Mouse (Mus musculus): Measurements from ENCODE around the gene Bcas3.
A peak's percentile ranks its signal among the peaks of the same experiment; 100 is the strongest.

Gene Bcas3

DNA sequence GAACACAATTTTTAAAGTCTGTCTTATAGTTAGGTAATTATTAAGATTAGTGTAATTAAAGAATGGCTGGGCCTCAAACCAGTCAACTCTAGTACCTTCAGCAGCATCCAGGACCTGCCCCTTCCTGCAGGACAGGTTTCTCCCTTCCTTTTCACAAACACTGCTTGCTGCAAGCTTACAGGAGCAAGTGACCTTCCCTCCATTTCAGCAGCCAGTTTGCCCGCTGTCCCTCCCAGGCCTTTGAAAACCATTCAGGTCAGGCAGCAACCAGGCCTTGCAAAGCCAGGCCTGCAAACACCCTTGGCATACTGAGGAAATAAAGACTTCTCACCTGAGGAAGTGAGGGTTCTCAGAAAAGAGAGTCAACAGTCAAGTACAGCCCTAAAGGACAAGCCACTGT lies 438.2 kb downstream of the Bcas3 start:
- DNase-seq (ENCODE audit: low read depth, low spot score): no peak

DNA sequence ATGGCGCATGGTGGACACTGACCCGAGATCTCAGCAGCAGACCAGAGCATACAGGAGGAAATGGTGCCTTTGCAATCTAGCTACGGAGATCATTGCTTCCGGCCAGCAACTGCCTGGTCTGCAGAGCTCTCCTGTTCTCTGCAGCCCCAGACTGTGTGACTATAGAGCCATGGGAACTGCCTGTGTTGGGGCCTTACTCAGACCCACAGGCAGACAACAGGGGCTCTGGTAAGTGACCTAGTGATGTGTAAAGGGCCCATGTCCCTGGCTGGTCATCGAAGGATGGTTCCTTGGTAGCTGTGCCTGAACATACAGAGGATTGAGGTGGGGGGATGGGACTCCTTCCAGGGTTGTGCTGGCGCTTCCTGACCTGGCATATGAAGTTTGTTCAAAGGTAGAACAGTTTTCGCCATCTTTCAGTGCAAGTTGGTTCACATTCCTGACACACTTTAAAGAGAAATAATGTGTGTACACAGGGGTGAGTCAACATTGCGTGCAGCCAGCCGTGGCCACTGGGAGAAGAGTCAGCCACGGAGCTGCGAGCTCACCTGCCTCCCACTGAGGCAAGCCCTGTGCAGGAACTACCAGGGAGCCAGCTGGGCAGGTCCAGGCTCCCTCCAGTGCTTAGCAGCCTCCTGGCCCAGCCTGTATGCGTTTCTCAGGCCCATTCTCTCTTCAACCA lies 439.7 kb downstream of the Bcas3 start:
- DNase-seq (ENCODE audit: low read depth, low spot score): no peak

DNA sequence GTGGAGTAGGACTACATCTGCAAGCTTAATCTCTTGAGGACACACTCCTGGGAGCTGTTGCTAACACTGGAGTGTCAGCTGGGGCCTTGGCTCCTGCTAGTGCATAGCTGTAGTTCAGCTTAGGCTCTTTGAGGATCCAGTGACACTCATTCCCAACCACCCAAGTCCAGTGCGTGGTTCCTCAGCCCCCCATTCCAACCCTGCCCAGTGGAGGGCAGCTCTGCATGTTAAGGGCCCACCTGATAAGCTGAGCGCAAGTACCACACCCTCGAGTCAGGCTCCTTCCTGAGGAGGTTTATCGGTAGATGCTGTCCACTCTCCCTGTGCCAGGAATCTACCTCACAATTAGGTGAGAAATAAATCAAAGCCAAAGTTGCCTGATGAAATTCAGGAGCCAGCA lies 446.5 kb downstream of the Bcas3 start:
- no peak for DNase-seq (ENCODE audit: low read depth, low spot score)

DNA sequence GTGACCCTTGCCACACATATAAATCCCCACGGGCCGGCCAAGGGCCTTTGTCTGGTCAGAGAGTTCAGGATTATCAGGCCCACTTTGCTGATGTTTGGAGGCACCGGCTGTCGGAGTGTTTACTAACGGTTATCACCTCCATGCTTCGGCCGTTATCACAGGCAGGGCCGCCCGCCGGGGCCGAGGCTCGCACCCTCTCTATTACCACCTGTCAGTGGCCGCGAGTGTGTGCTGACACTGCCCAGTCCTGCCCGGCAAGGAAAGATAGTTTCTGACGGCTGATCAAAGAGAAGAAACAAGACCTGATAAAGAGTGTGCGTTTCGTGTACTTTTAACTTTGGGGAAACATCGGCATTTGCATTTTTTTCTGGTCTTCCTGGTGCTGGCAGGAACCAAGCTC lies 446.9 kb downstream of the Bcas3 start:
- no peak for DNase-seq (ENCODE audit: low read depth, low spot score)

DNA sequence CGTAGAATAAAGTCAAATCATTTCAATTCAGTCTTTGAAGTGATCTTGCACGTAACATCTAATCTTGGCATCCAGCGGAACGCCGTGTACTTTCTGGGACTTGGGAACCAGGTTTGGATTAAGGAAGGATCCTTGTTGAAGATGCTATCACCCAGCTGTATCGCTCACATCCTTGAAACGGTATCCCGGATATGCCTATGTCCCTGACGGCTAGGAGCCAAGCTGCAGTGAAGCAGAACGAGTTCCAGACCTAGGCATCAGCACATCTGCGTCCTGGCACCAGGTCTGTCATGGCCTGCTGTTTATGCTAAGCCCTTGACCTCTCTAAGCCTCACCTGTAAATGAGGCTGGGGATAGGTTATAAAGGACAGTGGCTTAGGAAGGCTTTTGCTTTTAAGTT lies 447.4 kb downstream of the Bcas3 start:
- no peak for DNase-seq (ENCODE audit: low read depth, low spot score)

DNA sequence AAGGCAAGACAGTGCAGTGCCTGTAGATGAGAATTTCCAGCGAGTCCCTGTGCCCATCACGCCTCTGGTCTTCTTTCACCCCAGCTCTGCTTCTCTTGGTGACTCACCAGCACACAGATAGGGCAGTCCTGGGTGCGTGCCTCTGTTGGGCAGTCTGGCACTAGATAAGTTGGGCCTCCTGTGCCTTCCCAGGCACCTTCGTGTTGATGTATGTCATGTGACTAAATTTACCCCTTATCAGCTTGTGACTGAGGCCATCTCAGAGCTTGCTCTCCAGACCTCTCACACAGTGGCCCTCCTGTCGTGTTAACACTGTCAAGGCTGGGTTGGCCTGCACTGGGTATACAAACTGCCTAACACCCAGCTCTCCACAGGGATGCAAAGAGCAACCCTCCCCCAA lies 451.1 kb downstream of the Bcas3 start:
- DNase-seq (ENCODE audit: low read depth, low spot score): no peak

DNA sequence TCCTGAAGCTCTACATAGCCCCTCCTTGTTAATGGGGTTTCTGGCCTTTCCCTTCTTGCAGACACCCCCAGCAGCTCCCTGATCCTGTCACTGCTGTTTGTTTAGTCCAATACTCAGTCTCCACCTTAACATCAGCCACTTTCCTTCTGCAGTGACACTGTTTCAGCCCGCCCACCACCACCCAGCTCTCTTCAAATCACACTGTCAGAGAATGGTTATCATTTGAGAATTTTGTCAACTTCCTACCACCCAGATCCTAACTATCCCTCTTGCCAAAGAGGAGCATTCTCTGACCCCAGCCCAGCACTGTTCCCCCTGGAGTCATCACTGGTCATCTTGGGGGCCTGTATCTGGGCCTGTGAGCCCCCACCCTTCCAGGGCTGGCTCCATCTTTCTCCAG lies 452.8 kb downstream of the Bcas3 start:
- DNase-seq (ENCODE audit: low read depth, low spot score): no peak

DNA sequence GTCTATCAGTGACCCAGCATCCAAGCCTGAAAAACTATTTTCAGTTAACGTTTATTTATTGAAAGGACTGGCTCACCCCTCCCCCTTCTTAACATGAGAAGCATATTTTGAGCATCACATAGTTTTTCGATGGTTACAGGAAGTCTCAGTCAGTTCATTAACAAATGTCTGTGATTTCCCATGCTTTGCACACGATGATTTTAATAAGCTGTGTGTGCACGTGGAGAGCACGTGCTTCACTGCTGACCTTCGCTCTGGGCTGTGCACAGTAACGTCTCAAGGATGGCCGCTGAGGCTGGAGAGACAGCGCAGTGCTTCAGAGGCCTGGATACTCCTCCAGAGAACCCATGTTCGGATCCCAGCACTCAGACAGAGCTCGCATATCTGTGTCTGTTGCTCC lies 454.4 kb downstream of the Bcas3 start:
- DNase-seq (ENCODE audit: low read depth, low spot score): no peak

DNA sequence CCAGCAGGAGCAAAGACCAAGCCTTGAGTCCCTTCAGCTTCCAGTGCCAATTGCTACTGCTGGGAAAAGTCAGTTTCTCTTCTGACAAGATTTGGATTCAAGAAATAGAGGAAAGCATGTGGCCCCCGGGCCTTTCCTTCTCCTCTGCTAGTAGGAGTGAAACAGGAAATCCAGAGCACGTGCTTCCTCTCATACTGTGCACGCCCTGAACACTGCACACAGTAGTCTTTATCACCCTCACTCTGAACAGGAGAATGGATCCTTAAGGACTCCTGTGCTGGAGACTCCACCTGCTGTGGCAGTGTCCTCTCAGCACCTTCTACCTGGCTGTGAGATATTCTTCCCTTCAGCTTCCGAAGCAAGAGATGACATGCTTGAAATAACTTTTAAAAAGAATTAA lies 458.3 kb downstream of the Bcas3 start:
- DNase-seq (ENCODE audit: low read depth, low spot score): no peak

DNA sequence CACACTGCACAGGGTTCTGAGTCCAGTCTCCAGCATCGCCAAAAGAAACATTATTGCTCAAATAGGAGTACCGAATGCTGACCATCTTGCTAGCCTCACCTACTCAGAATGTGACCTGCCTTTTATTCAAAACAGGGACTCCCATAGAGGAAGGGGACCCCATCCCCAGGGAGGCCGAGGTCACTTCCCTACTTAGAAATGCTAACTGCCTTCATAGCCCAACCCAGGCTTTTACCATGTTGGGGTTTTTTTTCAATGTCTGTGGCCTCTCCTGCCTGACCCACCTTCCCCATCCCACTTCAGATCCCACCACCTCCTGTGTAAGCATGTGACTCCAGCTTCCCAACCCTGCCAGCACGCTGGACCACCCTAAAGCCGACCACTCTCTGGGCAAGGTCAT lies 458.7 kb downstream of the Bcas3 start:
- no peak for DNase-seq (ENCODE audit: low read depth, low spot score)

DNA sequence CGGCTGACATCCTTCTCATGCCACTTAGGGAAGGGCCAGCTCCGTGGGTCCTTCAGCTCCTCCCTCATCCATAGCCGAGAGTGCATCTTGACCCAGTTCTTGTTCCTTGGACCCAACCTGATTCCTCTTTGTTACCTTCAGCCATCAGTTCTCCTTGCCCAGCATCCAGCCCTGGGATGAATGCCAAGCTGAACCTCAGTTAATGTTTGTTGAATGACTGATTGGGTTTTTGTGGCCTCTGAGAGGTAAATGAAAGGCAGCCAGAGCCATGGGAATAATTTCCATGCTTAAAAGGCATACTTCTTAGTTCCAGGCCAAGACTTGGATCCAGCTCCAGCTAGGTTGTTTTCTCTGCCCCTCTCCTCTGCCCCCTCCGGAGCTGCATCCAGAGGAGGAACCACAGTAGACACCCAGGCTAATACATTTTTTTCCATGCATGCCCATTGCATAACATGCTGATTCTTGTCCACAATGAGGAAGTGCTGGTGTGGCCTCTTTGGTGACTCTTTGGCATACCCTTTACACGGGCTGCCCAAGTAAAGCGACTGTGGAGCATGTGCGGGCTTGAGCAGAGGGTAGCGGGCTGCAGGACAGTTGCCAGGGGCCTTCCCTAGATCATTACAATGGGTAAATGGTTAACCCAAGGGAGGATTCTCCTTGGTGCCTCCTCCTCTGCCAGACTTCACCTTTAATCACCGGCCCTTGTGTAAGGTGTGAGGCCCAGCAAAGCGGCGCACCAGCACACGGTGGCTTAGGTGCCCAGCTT lies 459.4 kb downstream of the Bcas3 start:
- DNase-seq (ENCODE audit: low read depth, low spot score): no peak

DNA sequence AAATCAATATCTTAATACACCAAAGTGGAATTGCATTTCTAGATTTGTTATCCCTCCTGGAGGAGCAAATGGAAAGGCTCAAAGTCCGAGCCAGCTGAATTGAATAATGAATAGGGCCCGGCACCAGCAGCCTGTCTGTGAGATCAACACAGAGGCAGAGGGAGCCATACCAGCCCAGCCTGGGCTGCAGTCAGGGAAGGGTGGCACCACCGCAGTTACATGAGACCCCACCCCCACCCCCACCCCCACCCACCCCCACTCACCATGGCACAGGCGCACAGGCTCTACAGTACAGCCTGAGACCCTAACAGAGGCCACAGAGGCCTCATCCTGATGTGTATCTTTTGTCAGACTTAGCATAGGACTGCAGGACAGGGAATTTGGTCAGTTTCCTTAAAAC lies 461.7 kb downstream of the Bcas3 start:
- no peak for DNase-seq (ENCODE audit: low read depth, low spot score)

DNA sequence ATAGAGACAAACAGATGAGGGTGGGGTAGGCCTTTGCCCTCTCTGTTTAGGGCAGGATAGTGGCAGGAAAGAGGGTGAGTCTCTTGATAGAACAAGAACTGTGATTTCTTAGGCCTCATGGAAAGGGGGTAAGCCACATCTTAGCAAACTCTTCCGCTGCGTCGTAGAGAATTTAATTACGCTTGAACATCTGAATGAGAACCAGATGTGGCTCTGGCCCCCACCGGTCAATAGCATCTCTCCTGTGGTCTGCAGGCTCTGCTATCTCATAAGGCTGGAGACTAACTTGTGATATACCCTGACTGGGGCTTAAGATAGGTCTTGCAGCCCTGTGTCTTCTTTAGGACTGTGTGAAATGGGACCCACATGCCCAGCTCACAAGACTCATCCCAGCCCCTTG lies 463.5 kb downstream of the Bcas3 start:
- DNase-seq (ENCODE audit: low read depth, low spot score): no peak

DNA sequence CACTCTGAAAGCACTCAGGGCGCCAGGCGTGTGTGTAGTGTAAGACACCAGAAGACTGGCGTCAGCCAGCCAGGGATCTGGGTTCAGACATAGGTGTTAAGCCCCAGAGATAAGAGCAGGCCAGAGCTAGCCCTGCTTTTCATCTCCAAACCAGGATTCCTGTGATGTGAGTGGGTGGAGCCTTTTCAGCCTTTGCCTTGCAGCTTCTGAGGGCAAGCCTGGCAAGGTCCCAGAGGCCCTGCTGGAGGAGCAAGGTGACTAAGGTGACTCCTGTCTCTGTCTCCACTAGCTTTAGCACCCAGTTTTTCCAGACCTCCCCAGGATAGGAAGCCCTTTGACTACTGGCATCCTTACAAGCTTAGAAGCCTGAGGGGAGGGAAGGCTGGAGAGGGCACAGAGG lies 465.4 kb downstream of the Bcas3 start:
- DNase-seq (ENCODE audit: low read depth, low spot score): no peak

DNA sequence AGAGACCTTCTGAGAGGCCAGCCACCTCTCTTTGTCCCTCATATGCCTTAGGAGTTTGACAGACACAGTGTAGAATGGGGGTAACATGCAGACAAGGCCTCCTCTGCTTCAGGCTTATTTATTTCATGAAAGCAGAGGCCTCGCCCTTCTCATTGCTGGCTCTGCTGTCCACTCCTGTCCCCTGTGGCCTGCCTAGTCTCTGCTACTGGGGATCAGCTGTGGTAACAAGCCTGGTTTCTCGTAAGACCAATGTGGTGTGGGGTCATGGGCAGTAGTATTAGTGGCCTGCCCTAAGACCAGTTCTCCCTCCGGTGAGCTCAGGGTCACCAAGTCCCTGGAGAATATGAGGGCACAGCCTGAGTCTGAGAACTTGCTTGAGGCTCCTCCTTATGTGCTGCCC lies 468.0 kb downstream of the Bcas3 start:
- DNase-seq (ENCODE audit: low read depth, low spot score): no peak

DNA sequence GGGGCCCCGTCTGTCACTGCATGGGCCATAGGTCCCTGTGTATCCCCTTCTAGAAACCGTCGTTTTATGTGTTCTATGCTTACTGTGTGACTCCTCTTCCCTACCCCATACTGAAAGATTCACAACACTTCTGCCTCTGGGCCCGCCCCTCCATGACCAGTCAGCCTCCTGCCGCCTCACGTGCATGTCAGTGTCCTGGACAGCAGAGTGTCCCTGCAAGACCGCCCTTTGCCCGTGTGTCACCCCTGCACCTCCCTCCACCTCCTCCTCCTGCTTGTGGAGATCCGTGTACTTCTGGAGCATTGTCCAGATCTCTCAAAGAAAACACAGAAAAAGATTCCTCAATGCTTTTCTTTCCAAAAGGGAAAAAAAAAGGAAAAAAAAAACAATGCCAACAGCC lies 468.7 kb downstream of the Bcas3 start:
- no peak for DNase-seq (ENCODE audit: low read depth, low spot score)

DNA sequence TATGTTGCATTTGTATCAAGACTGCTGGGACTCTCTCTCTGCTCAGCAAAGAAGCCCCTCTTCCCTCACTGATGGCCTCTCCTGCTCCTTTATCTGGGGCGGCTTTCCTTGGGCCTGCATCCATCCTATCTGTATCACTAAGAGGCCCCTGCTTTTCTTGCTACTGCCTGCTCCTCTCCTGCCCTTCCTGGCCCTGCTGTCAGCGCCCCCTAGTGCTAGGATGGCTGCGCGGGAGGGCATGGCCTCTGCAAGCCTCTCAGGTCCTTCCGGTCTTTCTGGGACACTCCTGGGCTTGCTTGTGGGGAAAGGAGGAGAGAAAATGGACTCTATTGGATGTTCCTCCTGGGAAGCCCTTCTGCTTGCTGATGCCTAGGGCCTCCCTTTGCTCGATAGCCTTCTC lies 470.2 kb downstream of the Bcas3 start:
- peak; percentile 78 for DNase-seq (ENCODE audit: low read depth, low spot score)

DNA sequence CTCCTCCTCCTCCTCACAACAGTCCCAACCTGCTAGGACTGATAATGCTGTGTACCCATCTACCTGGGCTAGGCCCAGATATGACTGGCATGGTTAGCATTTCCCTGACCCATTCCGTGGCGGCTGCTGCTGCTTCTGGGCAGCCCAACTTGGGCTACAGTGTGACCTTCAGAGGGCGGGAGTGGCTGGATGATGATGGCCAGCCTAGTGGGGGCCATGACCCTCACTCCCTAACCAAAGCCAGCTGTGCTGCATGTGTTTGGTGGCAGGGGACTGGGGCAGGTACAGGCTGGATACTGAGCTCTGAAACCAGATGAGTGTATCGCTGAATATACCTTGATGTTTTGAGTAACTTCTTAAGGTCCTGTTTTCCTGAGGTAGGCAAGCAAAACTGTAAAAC lies 470.8 kb downstream of the Bcas3 start:
- no peak for DNase-seq (ENCODE audit: low read depth, low spot score)

DNA sequence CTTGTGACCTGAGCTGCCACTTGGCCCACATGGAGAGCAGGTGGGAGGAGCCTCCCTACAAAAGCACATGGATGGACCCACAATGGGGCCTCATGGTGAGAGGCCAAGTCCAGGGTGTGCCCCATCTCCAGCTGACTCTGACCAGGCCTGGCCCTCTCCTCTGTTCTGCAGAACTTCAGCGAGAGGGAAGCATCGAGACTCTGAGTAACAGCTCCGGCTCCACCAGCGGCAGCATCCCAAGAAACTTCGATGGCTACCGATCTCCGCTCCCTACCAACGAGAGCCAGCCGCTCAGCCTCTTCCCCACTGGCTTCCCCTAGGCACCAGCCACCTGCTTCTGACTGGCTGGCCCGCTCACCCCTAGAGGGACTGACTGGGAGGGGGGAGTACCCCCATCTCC lies 472.1 kb downstream of the Bcas3 start:
- no peak for DNase-seq (ENCODE audit: low read depth, low spot score)

DNA sequence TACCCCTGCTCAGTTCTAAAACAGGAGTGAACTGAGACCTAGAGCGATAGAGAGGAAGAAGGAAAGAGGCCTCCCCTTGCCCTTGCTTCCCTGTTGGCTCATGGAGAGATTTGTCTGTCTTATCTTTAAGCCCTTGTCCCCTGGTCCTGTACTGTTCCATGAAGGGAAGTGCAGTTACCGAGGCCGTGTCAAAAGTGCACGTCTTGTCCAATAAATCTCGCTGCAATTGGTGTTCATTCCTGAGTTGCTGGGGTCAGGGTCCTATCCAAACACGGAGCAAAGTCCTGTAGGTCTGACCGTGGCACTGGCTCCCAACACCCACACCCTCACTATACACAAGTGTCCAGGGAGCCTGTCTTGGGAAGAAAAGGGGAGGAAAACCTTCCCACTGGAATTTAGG lies 472.9 kb downstream of the Bcas3 start:
- no peak for DNase-seq (ENCODE audit: low read depth, low spot score)

DNA sequence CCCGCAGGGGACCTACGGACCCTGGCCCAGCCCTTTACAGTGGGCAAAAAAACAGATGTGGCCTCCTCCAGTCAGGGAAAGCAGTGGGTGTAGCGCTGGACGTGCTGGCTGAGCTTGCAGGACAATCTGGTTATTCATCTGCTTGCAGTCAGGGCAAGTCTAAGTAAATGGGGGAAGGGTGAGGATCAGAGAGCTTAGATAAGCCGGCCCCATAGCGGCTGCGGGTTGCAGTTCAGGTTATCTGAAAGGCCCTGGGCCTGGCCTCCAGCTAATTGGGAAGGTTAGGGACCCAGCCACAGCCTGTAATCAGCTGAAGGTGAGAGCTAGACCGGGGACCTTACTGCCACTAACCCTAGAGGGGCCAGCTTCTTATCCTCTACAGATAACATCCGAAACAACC lies 474.4 kb downstream of the Bcas3 start:
- no peak for DNase-seq (ENCODE audit: low read depth, low spot score)

DNA sequence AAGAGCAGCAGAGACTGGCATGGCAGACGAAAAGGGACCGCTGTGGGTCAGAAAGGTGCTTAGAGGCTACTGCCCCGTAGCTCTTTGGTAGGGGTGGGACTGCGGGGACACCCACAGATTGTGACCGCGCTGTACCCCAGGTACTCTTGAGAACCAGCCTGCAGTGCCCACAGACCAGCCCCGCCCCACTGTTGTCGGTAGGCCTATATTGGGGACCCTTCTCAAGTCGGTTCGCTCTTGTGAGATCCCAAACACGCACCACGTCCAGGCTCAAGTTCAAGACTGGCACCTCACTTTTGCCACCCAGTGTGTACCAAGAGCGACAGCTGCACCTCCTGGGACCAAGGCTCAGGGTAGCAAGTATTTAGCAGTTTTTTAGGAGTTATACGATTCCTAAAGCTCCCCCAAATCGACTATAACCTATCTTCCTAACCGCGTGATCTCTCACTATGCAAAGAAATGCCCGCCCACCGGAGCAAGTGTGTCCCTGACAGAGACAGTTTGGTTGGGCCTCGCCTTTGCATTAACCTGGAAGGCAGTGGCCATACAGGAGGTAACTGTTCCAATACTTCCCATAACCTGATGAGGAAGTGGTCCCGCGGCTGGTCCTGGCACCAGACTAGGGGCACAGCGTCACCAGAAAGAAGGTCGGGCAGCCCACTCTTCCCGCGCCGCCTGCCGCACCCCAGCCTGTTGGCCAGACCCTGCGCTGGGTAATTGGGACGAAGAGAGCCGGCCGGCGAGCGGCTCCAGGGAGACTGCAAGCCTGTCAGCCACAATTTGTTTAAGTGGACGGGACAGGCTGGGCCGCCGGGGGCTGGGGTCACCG lies 475.9 kb downstream of the Bcas3 start:
- DNase-seq (ENCODE audit: low read depth, low spot score): no peak
